Mouse (Mus musculus) heart, adult 2 months (tissue): ENCODE measurements around the gene Zdhhc18.

Source experiments
- CTCF ChIP-seq: fragments of 200-600 bp; IDR thresholded peaks from 2 replicates; pipeline ENCODE4 v1.8.1; 2022; ENCODE audit warnings: antibody characterized with exemption, mild to moderate bottlenecking, moderate library complexity
- EP300 ChIP-seq: fragments of 200-500 bp; IDR thresholded peaks from 2 replicates; pipeline ENCODE4 v1.6.1; 2011; ENCODE audit warnings: low read depth, low read length, control low read depth; ENCODE audit not compliant: insufficient read depth

- TF ChIP-seq CTCF, result no peak
- no peak for TF ChIP-seq EP300
These were observed 88.3 kb downstream of the Zdhhc18 start for GRCm38 (mm10) chr4:133561622-133562021.
